Mouse (Mus musculus) forebrain, embryonic 10.5 days (tissue): Measurements from ENCODE around the gene Pla1a. TPM values are rescaled to one million over a fixed set of nuclear protein-coding genes. Genes with fewer than 3 reads are reported as not detected.

ENCODE experiments used
- DNase-seq: peaks from one replicate; pipeline ENCODE4 v3.0.0-alpha.2; 2017; ENCODE audit warnings: low spot score; ENCODE audit errors: extremely low spot score
- H3K27ac ChIP-seq: fragments of 300-500 bp; sonication (generic); 2 replicates; pipeline ENCODE4 v1.5.1; 2016; ENCODE audit warnings: mild to moderate bottlenecking
- H3K27me3 ChIP-seq: fragments of 300-500 bp; sonication (generic); 2 replicates; pipeline ENCODE4 v1.6.1; 2016; ENCODE audit warnings: mild to moderate bottlenecking; ENCODE audit not compliant: poor library complexity, severe bottlenecking
- H3K36me3 ChIP-seq: fragments of 300-500 bp; sonication (generic); replicated peaks from 2 replicates; pipeline ENCODE4 v1.6.1; 2016; ENCODE audit warnings: mild to moderate bottlenecking, moderate library complexity
- H3K4me1 ChIP-seq: fragments of 300-500 bp; sonication (generic); 2 replicates; pipeline ENCODE4 v1.6.1; 2016
- H3K4me3 ChIP-seq: fragments of 300-500 bp; sonication (generic); 2 replicates; pipeline ENCODE4 v1.5.1; 2016; ENCODE audit warnings: mild to moderate bottlenecking, moderate library complexity
- H3K9me3 ChIP-seq: fragments of 300-500 bp; sonication (generic); 2 replicates; pipeline ENCODE4 v1.6.1; 2016; ENCODE audit warnings: mild to moderate bottlenecking, moderate library complexity
- WGBS: fragments of 180-500 bp; shearing (Covaris S2); methylation state at CpG from one replicate; pipeline ENCODE4 v1.1.7; 2016; 5-methylcytosine and 5-hydroxymethylcytosine counted together
- polyA plus RNA-seq: library from polyadenylated mRNA; unstranded; fragments of >200 nt; fragmentation: Nextera tagmentation; extraction: Ambion mirVana; gene quantifications from 2 replicates; pipeline ENCODE4 v1.2.1, GENCODE M21; 2016

Pla1a gene
- polyA plus RNA-seq, 1 experiment from 2014 or later, result not detected

DNA sequence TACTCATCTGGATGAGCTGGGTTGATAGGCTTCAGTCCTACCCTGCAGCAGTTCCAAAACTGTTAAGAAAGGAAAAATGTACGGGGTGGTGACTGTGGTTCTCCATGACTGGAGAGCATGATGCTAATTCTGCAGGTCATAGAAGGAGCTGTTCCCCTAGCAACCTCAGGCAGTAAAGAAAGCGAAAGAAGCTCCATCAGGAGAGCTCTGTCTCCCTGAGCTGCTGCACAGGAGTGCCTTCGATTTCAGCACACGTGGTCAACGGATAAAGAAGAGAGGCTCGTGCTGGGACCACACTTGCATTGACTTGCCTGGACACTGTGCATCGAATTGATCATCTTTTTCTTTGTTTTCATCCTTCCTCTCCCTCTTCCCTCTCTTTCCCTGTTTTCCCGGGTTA lies 9.3 kb upstream of the Pla1a start:
- WGBS, result 89% methylated on average over 8 of the region's 8 CpGs
- Histone ChIP-seq H3K36me3 (peaks cover 46% of the 10 kb centered on the region), H3K4me3 (no peak overlapping the region), H3K27ac (no peak overlapping the region), H3K4me1 (no peaks in the 10 kb centered on the region), H3K27me3 (no peaks in the 10 kb centered on the region), H3K9me3 (no peaks in the 10 kb centered on the region; the same call in 1 of the 2 replicates)
- no peak for DNase-seq

- Histone ChIP-seq H3K27ac (no peak overlapping the region), H3K4me3 (no peak overlapping the region), H3K4me1 (no peaks in the 10 kb centered on the region), H3K9me3 (no peaks in the 10 kb centered on the region; the same call in 1 of the 2 replicates), H3K36me3 (peaks cover 40% of the 10 kb centered on the region), H3K27me3 (no peaks in the 10 kb centered on the region)
- 87% methylated on average over 5 of the region's 5 CpGs for WGBS
- no peak for DNase-seq
Measured at GRCm38 (mm10) chr16:38441611-38442010, 8.7 kb upstream of the Pla1a start.

DNA sequence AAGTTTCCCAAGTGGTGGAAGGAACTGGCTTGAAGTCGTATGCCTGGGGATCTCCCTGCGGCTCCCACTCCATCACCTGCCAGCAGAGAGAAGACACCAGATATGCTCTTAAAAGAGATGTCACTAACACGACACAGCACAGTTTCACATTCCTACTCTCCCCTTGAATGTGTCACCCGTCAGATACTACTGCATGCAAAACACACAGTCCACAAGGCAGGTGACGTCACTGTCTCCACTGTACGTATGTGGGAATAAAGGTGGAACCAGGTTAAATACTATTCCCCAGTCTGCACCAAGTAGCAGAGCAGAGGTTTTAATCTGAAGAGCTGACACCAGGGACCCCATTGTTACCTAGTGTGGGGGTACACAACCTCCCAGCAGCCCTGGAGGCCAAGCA lies 7.5 kb upstream of the Pla1a start:
- DNase-seq, result no peak
- H3K27ac ChIP-seq, result no peak overlapping the region
- no peaks in the 10 kb centered on the region for H3K9me3 ChIP-seq
- peaks cover 28% of the 10 kb centered on the region for H3K36me3 ChIP-seq
- H3K4me3 ChIP-seq, result no peak overlapping the region
- no peaks in the 10 kb centered on the region for H3K4me1 ChIP-seq
- no peaks in the 10 kb centered on the region for H3K27me3 ChIP-seq
- 87% methylated on average over 6 of the region's 6 CpGs for WGBS

- H3K27me3 ChIP-seq, result no peaks in the 10 kb centered on the region
- no peaks in the 10 kb centered on the region for H3K4me1 ChIP-seq
- no peak for DNase-seq
- WGBS, result 78% methylated on average over 1 of the region's 1 CpGs
- H3K27ac ChIP-seq, result no peak overlapping the region
- H3K36me3 ChIP-seq, result peaks cover 16% of the 10 kb centered on the region
- H3K9me3 ChIP-seq, result no peaks in the 10 kb centered on the region
- no peak overlapping the region for H3K4me3 ChIP-seq
Measured at GRCm38 (mm10) chr16:38439190-38439589, 6.2 kb upstream of the Pla1a start.

- DNase-seq, result no peak
- no peak overlapping the region for H3K27ac ChIP-seq
- no peaks in the 10 kb centered on the region for H3K36me3 ChIP-seq
- H3K9me3 ChIP-seq, result no peaks in the 10 kb centered on the region
- H3K4me3 ChIP-seq, result no peak overlapping the region
- H3K27me3 ChIP-seq, result no peaks in the 10 kb centered on the region
- peaks cover 9% of the 10 kb centered on the region for H3K4me1 ChIP-seq
- WGBS, result 86% methylated on average over 4 of the region's 4 CpGs
Measured at GRCm38 (mm10) chr16:38434295-38434795, 1.4 kb upstream of the Pla1a start.

DNA sequence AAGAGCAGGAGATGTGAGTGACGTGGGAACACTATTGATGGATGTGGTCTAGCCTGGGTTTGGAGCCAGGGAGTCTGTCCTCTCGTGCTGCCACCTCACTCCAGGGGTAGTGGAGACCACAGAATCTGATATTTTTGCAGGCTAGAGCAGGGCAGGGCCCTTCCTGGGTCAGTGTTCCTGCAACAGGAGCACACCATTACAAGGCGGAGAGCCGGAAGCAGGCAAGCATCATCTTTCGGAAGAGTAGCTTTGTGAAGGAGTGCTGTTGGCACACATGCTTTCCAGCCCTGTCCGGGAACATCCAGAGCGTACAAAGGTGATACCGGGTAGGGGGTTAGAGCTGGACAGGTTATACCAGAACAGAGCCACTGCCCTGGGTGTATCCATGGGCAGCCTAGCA lies 569 bp upstream of the Pla1a start:
- Histone ChIP-seq H3K27me3 (no peaks in the 10 kb centered on the region), H3K4me1 (peaks cover 9% of the 10 kb centered on the region), H3K9me3 (no peaks in the 10 kb centered on the region), H3K36me3 (no peaks in the 10 kb centered on the region), H3K27ac (no peak overlapping the region), H3K4me3 (no peak overlapping the region)
- WGBS, result 91% methylated on average over 8 of the region's 8 CpGs
- DNase-seq, result no peak

- Histone ChIP-seq H3K4me1 (peaks cover 9% of the 10 kb centered on the region), H3K36me3 (no peaks in the 10 kb centered on the region), H3K27ac (no peak overlapping the region), H3K9me3 (no peaks in the 10 kb centered on the region), H3K27me3 (no peaks in the 10 kb centered on the region), H3K4me3 (no peak overlapping the region)
- no peak for DNase-seq
- 55% methylated on average over 13 of the region's 13 CpGs for WGBS
Measured at GRCm38 (mm10) chr16:38431446-38432185, 1.3 kb downstream of the Pla1a start.

- Histone ChIP-seq H3K36me3 (no peaks in the 10 kb centered on the region), H3K4me1 (no peaks in the 10 kb centered on the region), H3K27ac (no peak overlapping the region), H3K9me3 (no peaks in the 10 kb centered on the region), H3K27me3 (no peaks in the 10 kb centered on the region), H3K4me3 (no peak overlapping the region)
- WGBS, result 95% methylated on average over 1 of the region's 1 CpGs
- no peak for DNase-seq
Measured at GRCm38 (mm10) chr16:38425799-38426198, 7.1 kb downstream of the Pla1a start.

DNA sequence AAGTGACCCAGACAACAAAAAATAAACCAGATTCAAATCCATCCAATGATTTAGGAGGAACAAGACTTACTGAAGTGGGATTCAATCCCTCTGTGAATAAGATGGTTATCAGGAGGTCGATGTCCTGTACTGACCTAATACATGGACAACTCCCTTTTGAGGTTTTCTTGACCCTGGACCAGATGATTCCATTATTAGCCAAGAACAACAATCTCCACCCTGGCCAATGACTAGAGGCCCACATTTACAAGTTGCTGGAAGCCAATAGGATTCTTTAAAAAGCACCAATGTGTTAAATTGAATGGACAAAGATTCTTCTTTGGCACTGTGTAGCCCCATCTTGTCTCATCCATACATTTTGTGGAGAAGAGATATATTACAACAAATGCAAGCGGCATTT lies 7.6 kb downstream of the Pla1a start:
- no peak overlapping the region for H3K4me3 ChIP-seq
- H3K4me1 ChIP-seq, result no peaks in the 10 kb centered on the region
- no peaks in the 10 kb centered on the region for H3K36me3 ChIP-seq
- H3K27me3 ChIP-seq, result no peaks in the 10 kb centered on the region
- no peaks in the 10 kb centered on the region for H3K9me3 ChIP-seq
- no peak for DNase-seq
- 93% methylated on average over 2 of the region's 2 CpGs for WGBS
- H3K27ac ChIP-seq, result no peak overlapping the region

- no peak overlapping the region for H3K4me3 ChIP-seq
- H3K36me3 ChIP-seq, result no peaks in the 10 kb centered on the region
- no peak overlapping the region for H3K27ac ChIP-seq
- H3K9me3 ChIP-seq, result no peaks in the 10 kb centered on the region
- H3K27me3 ChIP-seq, result no peaks in the 10 kb centered on the region
- no peak for DNase-seq
- WGBS, result 85% methylated on average over 7 of the region's 7 CpGs
- no peaks in the 10 kb centered on the region for H3K4me1 ChIP-seq
Measured at GRCm38 (mm10) chr16:38414953-38415352, 18.0 kb downstream of the Pla1a start.

- Histone ChIP-seq H3K27me3 (no peaks in the 10 kb centered on the region), H3K4me3 (no peak overlapping the region), H3K9me3 (no peaks in the 10 kb centered on the region), H3K4me1 (0 out of 2 replicates have a peak, but pooled peaks cover 3% of the 10 kb centered on the region), H3K27ac (no peak overlapping the region), H3K36me3 (no peaks in the 10 kb centered on the region)
- WGBS, result 89% methylated on average over 8 of the region's 8 CpGs
- DNase-seq, result no peak
Measured at GRCm38 (mm10) chr16:38408416-38408815, 24.5 kb downstream of the Pla1a start.

- no peaks in the 10 kb centered on the region for H3K27me3 ChIP-seq
- H3K27ac ChIP-seq, result no peak overlapping the region
- 0 out of 2 replicates have a peak, but pooled peaks cover 3% of the 10 kb centered on the region for H3K4me1 ChIP-seq
- no peaks in the 10 kb centered on the region for H3K36me3 ChIP-seq
- H3K4me3 ChIP-seq, result no peak overlapping the region
- no peaks in the 10 kb centered on the region for H3K9me3 ChIP-seq
- WGBS, result 38% methylated on average over 5 of the region's 5 CpGs
- DNase-seq, result no peak
Measured at GRCm38 (mm10) chr16:38407584-38407983, 25.4 kb downstream of the Pla1a start.

- Histone ChIP-seq H3K4me3 (no peak overlapping the region), H3K27ac (no peak overlapping the region), H3K27me3 (no peaks in the 10 kb centered on the region), H3K4me1 (0 out of 2 replicates have a peak, but pooled peaks cover 3% of the 10 kb centered on the region), H3K36me3 (no peaks in the 10 kb centered on the region), H3K9me3 (no peaks in the 10 kb centered on the region)
- DNase-seq, result no peak
- WGBS, result 89% methylated on average over 6 of the region's 6 CpGs
Measured at GRCm38 (mm10) chr16:38406708-38407107, 26.2 kb downstream of the Pla1a start.
